Mouse (Mus musculus) CH12.LX (cell line): ENCODE measurements around the gene Ssbp3.

Experiments used
- CTCF ChIP-seq, 2 experiments: IDR thresholded peaks in 1 of 2; conservative IDR thresholded peaks in 1 of 2; 2 replicates each; pipeline ENCODE4 v1.5.1; 2011 to 2012; ENCODE audit warnings: low read depth in 2 of 2, low read length in 2 of 2, improper control_type of control experiment in 1 of 2, inconsistent platforms in 1 of 2, mild to moderate bottlenecking in 1 of 2, moderate library complexity in 1 of 2
- E2F4 ChIP-seq: IDR thresholded peaks from 2 replicates; pipeline ENCODE4 v1.6.1; 2011; ENCODE audit warnings: low read depth, low read length, improper control_type of control experiment; ENCODE audit not compliant: insufficient replicate concordance
- EP300 ChIP-seq: IDR thresholded peaks from 2 replicates; pipeline ENCODE4 v1.6.1; 2011; ENCODE audit warnings: low read length, improper control_type of control experiment
- MAX ChIP-seq: IDR thresholded peaks from 2 replicates; pipeline ENCODE4 v1.6.1; 2011; ENCODE audit warnings: low read length, improper control_type of control experiment
- MEF2A ChIP-seq: IDR thresholded peaks from 2 replicates; pipeline ENCODE4 v1.6.1; 2014; ENCODE audit warnings: low read depth, mild to moderate bottlenecking, inconsistent platforms, low read length, improper control_type of control experiment, borderline replicate concordance
- MXI1 ChIP-seq: IDR thresholded peaks from 2 replicates; pipeline ENCODE4 v1.6.1; 2011; ENCODE audit warnings: mild to moderate bottlenecking, low read depth, low read length, improper control_type of control experiment
- POLR2A ChIP-seq: IDR thresholded peaks from 2 replicates; pipeline ENCODE4 v1.6.1; 2011; ENCODE audit warnings: low read depth, mild to moderate bottlenecking, improper control_type of control experiment, low read length
- RAD21 ChIP-seq: IDR thresholded peaks from 2 replicates; pipeline ENCODE4 v1.6.1; 2011; ENCODE audit warnings: low read depth, mild to moderate bottlenecking, low read length, improper control_type of control experiment, moderate library complexity
- USF1 ChIP-seq: IDR thresholded peaks from 2 replicates; pipeline ENCODE4 v1.6.1; 2014; ENCODE audit warnings: low read depth, mild to moderate bottlenecking, inconsistent platforms, low read length, improper control_type of control experiment
- ZC3H11A ChIP-seq: IDR thresholded peaks from 2 replicates; pipeline ENCODE4 v1.6.1; 2012; ENCODE audit warnings: low read depth, mild to moderate bottlenecking, inconsistent platforms, low read length, improper control_type of control experiment
- ZKSCAN1 ChIP-seq: IDR thresholded peaks from 2 replicates; pipeline ENCODE4 v1.6.1; 2012; ENCODE audit warnings: low read depth, inconsistent platforms, low read length, improper control_type of control experiment, borderline replicate concordance
- ZMIZ1 ChIP-seq: IDR thresholded peaks from 2 replicates; pipeline ENCODE4 v1.6.1; 2012; ENCODE audit warnings: low read depth, mild to moderate bottlenecking, inconsistent platforms, low read length, improper control_type of control experiment

GRCm38 (mm10) chr4:107058781-107059180 lies 148.3 kb downstream of the Ssbp3 start:
- TF ChIP-seq CTCF (conservative IDR thresholded peaks at IDR 0.05 in 1 of 2, IDR thresholded peaks at IDR 0.05 in 1 of 2; ENCODE audit: low read depth in 2 of 2, low read length in 2 of 2) (no peak), MXI1 (no peak), ZC3H11A (no peak), MAX (no peak), EP300 (no peak), ZMIZ1 (no peak), USF1 (no peak), ZKSCAN1 (no peak), MEF2A (no peak), POLR2A (no peak), E2F4 (no peak), RAD21 (no peak)
